Mouse (Mus musculus) heart, adult 2 months (tissue): Measurements from ENCODE around the gene Phactr1. TPM values are rescaled to one million over a fixed set of nuclear protein-coding genes. Genes with fewer than 3 reads are reported as not detected.

Source experiments
- DNase-seq, 2 experiments: peaks; one replicate each; pipeline ENCODE4 v3.0.0; 2021
- H3K27ac ChIP-seq: fragments of 200-600 bp; 2 replicates; pipeline ENCODE4 v1.8.1; 2022
- H3K27me3 ChIP-seq: fragments of 200-500 bp; 2 replicates; pipeline ENCODE4 v1.6.1; 2012; ENCODE audit warnings: mild to moderate bottlenecking, low read length, inconsistent platforms, mixed read lengths; ENCODE audit not compliant: control insufficient read depth, insufficient read depth
- H3K36me3 ChIP-seq: fragments of 200-500 bp; 2 replicates; pipeline ENCODE4 v1.6.1; 2012; ENCODE audit warnings: low read length, inconsistent platforms; ENCODE audit not compliant: control insufficient read depth, insufficient read depth
- H3K4me1 ChIP-seq: fragments of 200-500 bp; 2 replicates; pipeline ENCODE4 v1.6.1; 2011; ENCODE audit warnings: low read length; ENCODE audit not compliant: control insufficient read depth, insufficient read depth
- H3K4me3 ChIP-seq: fragments of 200-600 bp; 2 replicates; pipeline ENCODE4 v1.8.1; 2022
- H3K79me2 ChIP-seq: fragments of 200-500 bp; replicated peaks from 2 replicates; pipeline ENCODE4 v1.6.1; 2012; ENCODE audit warnings: mild to moderate bottlenecking, inconsistent platforms, low read length, moderate library complexity, mixed read lengths; ENCODE audit not compliant: control insufficient read depth, insufficient read depth
- H3K9ac ChIP-seq: fragments of 200-500 bp; 2 replicates; pipeline ENCODE4 v1.6.1; 2012; ENCODE audit warnings: low read depth, mild to moderate bottlenecking, control low read depth, inconsistent platforms, low read length, mixed read lengths
- CTCF ChIP-seq: fragments of 200-600 bp; IDR thresholded peaks from 2 replicates; pipeline ENCODE4 v1.8.1; 2022; ENCODE audit warnings: antibody characterized with exemption, mild to moderate bottlenecking, moderate library complexity
- EP300 ChIP-seq: fragments of 200-500 bp; IDR thresholded peaks from 2 replicates; pipeline ENCODE4 v1.6.1; 2011; ENCODE audit warnings: low read depth, low read length, control low read depth; ENCODE audit not compliant: insufficient read depth
- POLR2A ChIP-seq: fragments of 200-500 bp; IDR thresholded peaks from 2 replicates; pipeline ENCODE4 v1.6.1; 2011; ENCODE audit warnings: mild to moderate bottlenecking, low read depth, low read length, control low read depth; ENCODE audit not compliant: insufficient read depth
- WGBS: fragments of 180-500 bp; shearing (Covaris S2); methylation state at CpG from one replicate; pipeline ENCODE4 v1.1.7; 2018; 5-methylcytosine and 5-hydroxymethylcytosine counted together
- intact Hi-C: fragments of 180-260 bp; cut with DNase I; formaldehyde crosslinking; loops from one replicate; pipeline ENCODE4 v1.15.1; 2025
- polyA plus RNA-seq: library from polyadenylated mRNA; depleted of rRNA; stranded (reverse); fragments of >200 nt; gene quantifications from 2 replicates; pipeline ENCODE4 v1.2.3, GENCODE M21; 2012
- total RNA-seq, 2 experiments: library from RNA; stranded (reverse); gene quantifications; 2 replicates each; pipeline ENCODE4 v1.2.3; 2021

Phactr1 gene
- total and polyA plus RNA-seq, 3 experiments, result 3.0 to 5.5 (median 4.6) TPM

GRCm38 (mm10) chr13:43171020-43171710 is 490.7 kb downstream of the Phactr1 start, which contains the start of gene Tbc1d7:
Gene Tbc1d7 (minus strand): TSS chr13:43171501.
- intact Hi-C loops, result loop anchor here (5.0 kb wide), 2 partner anchors 311 to 391 kb away; partner anchors contain the start of genes Mcur1 and Ranbp9
- peak within 1 kb of the TSS; percentile 86 for H3K4me3 ChIP-seq

GRCm38 (mm10) chr13:43172036-43172713 is 491.8 kb downstream of the Phactr1 start:
- TF ChIP-seq EP300 (no peak), CTCF (peak; percentile 29; the same call in 1 of the 2 replicates), POLR2A (no peak)
- Histone ChIP-seq H3K9ac (no peak overlapping the region), H3K36me3 (no peaks in the 10 kb centered on the region), H3K79me2 (no peaks in the 10 kb centered on the region), H3K27me3 (no peaks in the 10 kb centered on the region), H3K4me3 (peak overlapping the region; percentile 86), H3K27ac (peak overlapping the region; percentile 82; the same call in 1 of the 2 replicates), H3K4me1 (0 out of 2 replicates have a peak, but pooled peaks cover 2% of the 10 kb centered on the region)
- 24% methylated on average over 14 of the region's 14 CpGs for WGBS
- no peak for DNase-seq
- intact Hi-C loops, result loop anchor here (5.0 kb wide), 2 partner anchors 310 to 390 kb away; partner anchors contain the start of genes Mcur1 and Ranbp9

More at GRCm38 (mm10) chr13:43171020-43171710, 490.7 kb downstream of the Phactr1 start, which contains the start of gene Tbc1d7:
- TF ChIP-seq POLR2A (peak; percentile 98), CTCF (no peak)
- WGBS, result under 1% methylated on average over 48 of the region's 48 CpGs
- peak; percentile 98 to 99 for DNase-seq
- 0 out of 2 replicates have a peak, but pooled peaks cover 2% of the 10 kb centered on the region for H3K4me1 ChIP-seq
- no peaks in the 10 kb centered on the region for H3K27me3 ChIP-seq
- no peaks in the 10 kb centered on the region for H3K79me2 ChIP-seq
- H3K27ac ChIP-seq, result peak within 1 kb of the TSS; percentile 82
- H3K36me3 ChIP-seq, result no peaks in the 10 kb centered on the region
- peak within 1 kb of the TSS; percentile 77 for H3K9ac ChIP-seq

- Histone ChIP-seq H3K27ac (no peak overlapping the region), H3K79me2 (no peaks in the 10 kb centered on the region), H3K36me3 (no peaks in the 10 kb centered on the region), H3K27me3 (no peaks in the 10 kb centered on the region), H3K4me1 (0 out of 2 replicates have a peak, but pooled peaks cover 2% of the 10 kb centered on the region), H3K4me3 (no peak overlapping the region), H3K9ac (no peak overlapping the region)
- intact Hi-C loops, result loop anchor here (5.0 kb wide), 2 partner anchors 309 to 389 kb away; partner anchors contain the start of genes Mcur1 and Ranbp9
- 14% methylated on average over 9 of the region's 9 CpGs for WGBS
- DNase-seq, result peak; percentile 75 to 80
- TF ChIP-seq EP300 (0 out of 2 replicates have a peak, but pooled peaks have one; percentile 34), CTCF (peak; percentile 95), POLR2A (no peak)
These were observed 492.8 kb downstream of the Phactr1 start for GRCm38 (mm10) chr13:43173262-43173661.

- Histone ChIP-seq H3K9ac (no peak overlapping the region), H3K27me3 (no peaks in the 10 kb centered on the region), H3K79me2 (no peaks in the 10 kb centered on the region), H3K4me3 (no peak overlapping the region), H3K36me3 (no peaks in the 10 kb centered on the region), H3K27ac (no peak overlapping the region), H3K4me1 (0 out of 2 replicates have a peak, but pooled peaks cover 2% of the 10 kb centered on the region)
- no peak for DNase-seq
- intact Hi-C loops, result no loop called here
- 98% methylated on average over 3 of the region's 3 CpGs for WGBS
- no peak for TF ChIP-seq CTCF
- TF ChIP-seq EP300, result no peak
- no peak for TF ChIP-seq POLR2A
These were observed 496.3 kb downstream of the Phactr1 start for GRCm38 (mm10) chr13:43176676-43177075.

GRCm38 (mm10) chr13:43177317-43177716 is 496.9 kb downstream of the Phactr1 start:
- Histone ChIP-seq H3K79me2 (no peaks in the 10 kb centered on the region), H3K36me3 (no peaks in the 10 kb centered on the region), H3K4me1 (no peaks in the 10 kb centered on the region), H3K4me3 (no peak overlapping the region), H3K9ac (no peak overlapping the region), H3K27ac (no peak overlapping the region), H3K27me3 (no peaks in the 10 kb centered on the region)
- intact Hi-C loops, result no loop called here
- TF ChIP-seq CTCF, result no peak
- TF ChIP-seq POLR2A, result no peak
- no peak for TF ChIP-seq EP300
- WGBS, result 90% methylated on average over 7 of the region's 7 CpGs
- no peak for DNase-seq

- no peaks in the 10 kb centered on the region for H3K79me2 ChIP-seq
- DNase-seq, result no peak
- no peaks in the 10 kb centered on the region for H3K27me3 ChIP-seq
- 71% methylated on average over 7 of the region's 7 CpGs for WGBS
- intact Hi-C loops, result loop anchor here (5.0 kb wide), 4 partner anchors 121 to 561 kb away; partner anchors contain the start of genes Gfod1 and Nol7
- no peak overlapping the region for H3K9ac ChIP-seq
- TF ChIP-seq POLR2A (no peak), CTCF (no peak), EP300 (no peak)
- no peak overlapping the region for H3K27ac ChIP-seq
- no peaks in the 10 kb centered on the region for H3K36me3 ChIP-seq
- peaks cover 2% of the 10 kb centered on the region for H3K4me1 ChIP-seq
- H3K4me3 ChIP-seq, result no peak overlapping the region
These were observed 500.7 kb downstream of the Phactr1 start for GRCm38 (mm10) chr13:43181104-43181503.
